ENCODE assay signal across 12 mouse cellular contexts in the genomic region with DNA sequence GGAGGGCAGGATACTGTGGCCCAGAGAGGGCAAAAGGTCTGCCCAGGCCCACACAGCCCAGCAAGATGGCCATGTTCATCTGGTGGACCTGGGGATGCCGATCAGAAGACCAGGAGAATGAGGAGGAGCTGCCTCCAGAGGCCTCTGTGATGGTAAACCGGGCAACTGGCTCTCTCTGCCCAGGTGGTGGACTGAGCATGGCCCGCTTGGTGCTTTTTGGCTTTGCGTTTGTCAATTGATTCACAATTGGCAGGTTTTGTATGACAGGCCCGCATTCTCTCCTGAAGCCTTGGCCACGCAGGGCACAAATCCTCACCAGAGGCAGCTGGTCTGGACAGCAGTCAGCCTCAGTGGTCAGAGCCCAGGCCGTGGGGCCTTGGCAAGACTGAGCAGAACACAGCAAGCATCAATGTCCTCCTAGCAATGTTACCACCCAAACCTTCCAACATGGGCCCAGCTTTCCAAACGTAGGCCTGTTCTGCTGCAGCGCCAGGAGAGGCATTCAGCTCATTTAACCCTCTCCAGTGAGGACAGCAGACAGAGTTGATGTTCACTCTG. TPM values are rescaled to one million over a fixed set of nuclear protein-coding genes. Genes with fewer than 3 reads are reported as not detected.
A peak's percentile ranks its signal among the peaks of the same experiment; 100 is the strongest.
DNase-seq lines count a peak whose midpoint lies in the region; ATAC-seq lines count a peak whose summit lies in the region.
"Had no signal": no experiment of that assay in that cellular context is flagged by ENCODE, and none has a peak within 500 bp of the region (broad histone marks: within the 10 kb centered on the region; RNA-seq: fewer than 3 reads in every experiment).

No protein-coding gene starts in this region.

- H3K27ac ChIP-seq in heart, embryonic 15.5 days = no peak overlapping the region
- peak overlapping the region; percentile 98; the same call in 1 of the 2 replicates for H3K27ac ChIP-seq in embryonic facial prominence, embryonic 10.5 days (replicated peaks)
- peak overlapping the region; percentile 100; the same call in 1 of the 2 replicates for H3K27ac ChIP-seq in midbrain, embryonic 10.5 days (replicated peaks)
- H3K27ac ChIP-seq: liver, embryonic 14.5 days had no signal

- 0 out of 2 replicates have a peak, but pooled peaks cover 4% of the 10 kb centered on the region for H3K36me3 ChIP-seq in heart, embryonic 15.5 days
- H3K36me3 ChIP-seq in embryonic facial prominence, embryonic 10.5 days (replicated peaks) = peaks cover 19% of the 10 kb centered on the region
- peaks cover 17% of the 10 kb centered on the region for H3K36me3 ChIP-seq in midbrain, embryonic 10.5 days
- H3K36me3 ChIP-seq: G1E had no signal

- H3K4me3 ChIP-seq in heart, embryonic 15.5 days = no peak overlapping the region
- H3K4me3 ChIP-seq in embryonic facial prominence, embryonic 10.5 days = peak overlapping the region; percentile 89; the same call in 1 of the 2 replicates
- H3K4me3 ChIP-seq in midbrain, embryonic 10.5 days = no peak overlapping the region

- DNase-seq in cerebellum, adult 9-11 months = peak; percentile 34
- DNase-seq in cerebellum, postnatal 4 days (ENCODE audit: low spot score in 2 of 2) = no peak
- no peak for DNase-seq in heart, postnatal 25 days (ENCODE audit: low spot score)
- DNase-seq in embryonic facial prominence, embryonic 10.5 days (ENCODE audit: low spot score) = no peak
- no peak for DNase-seq in midbrain, embryonic 10.5 days (ENCODE audit: low spot score)
- no peak for DNase-seq in retina, embryonic 14.5 days (ENCODE audit: low spot score)
- no peak for DNase-seq in c-Kit-positive CD71-positive TER-119-positive erythroid progenitor cells, embryonic 14.5 days (ENCODE audit: low spot score)
- DNase-seq: heart, postnatal 36 days; thymus, adult 2 months had no signal

- H3K27me3 ChIP-seq in heart, embryonic 15.5 days = no peaks in the 10 kb centered on the region
- 0 out of 2 replicates have a peak, but pooled peaks cover 5% of the 10 kb centered on the region for H3K27me3 ChIP-seq in embryonic facial prominence, embryonic 10.5 days (replicated peaks; ENCODE audit: low read depth, poor library complexity, severe bottlenecking)
- peaks cover 8% of the 10 kb centered on the region; the same call in 1 of the 2 replicates for H3K27me3 ChIP-seq in midbrain, embryonic 10.5 days (ENCODE audit: low read depth, poor library complexity, severe bottlenecking)

- H3K4me1 ChIP-seq in heart, embryonic 15.5 days (replicated peaks) = peaks cover 51% of the 10 kb centered on the region
- H3K4me1 ChIP-seq in embryonic facial prominence, embryonic 10.5 days = peaks cover 49% of the 10 kb centered on the region
- H3K4me1 ChIP-seq in midbrain, embryonic 10.5 days = peaks cover 55% of the 10 kb centered on the region

- ATAC-seq in heart, embryonic 15.5 days (replicated peaks; ENCODE audit: insufficient number of reproducible peaks, insufficient read depth, low FRiP score, low read depth) = no peak

- 82% methylated on average over 9 of the region's 9 CpGs for WGBS in heart, embryonic 15.5 days
- 78% methylated on average over 9 of the region's 9 CpGs for WGBS in embryonic facial prominence, embryonic 10.5 days
- WGBS in midbrain, embryonic 10.5 days = 81% methylated on average over 9 of the region's 9 CpGs

- intact Hi-C loops in heart, postnatal 25 days (cut with DNase I) = loop anchor here (2.0 kb wide), 1 partner anchor 40 kb away; a partner anchor contains a TSS

- H3K4me2 ChIP-seq in heart, embryonic 15.5 days = peak overlapping the region; percentile 70; the same call in 1 of the 2 replicates

- H3K9ac ChIP-seq in heart, embryonic 15.5 days = no peak overlapping the region

- H3K9me3 ChIP-seq in heart, embryonic 15.5 days (replicated peaks) = no peaks in the 10 kb centered on the region
- no peaks in the 10 kb centered on the region for H3K9me3 ChIP-seq in embryonic facial prominence, embryonic 10.5 days
- H3K9me3 ChIP-seq in midbrain, embryonic 10.5 days (replicated peaks) = no peaks in the 10 kb centered on the region
- H3K9me3 ChIP-seq: G1E had no signal

RNA-seq across cellular contexts. Expression of a gene that starts 12.3 kb away (rescaled TPM):
- 74.9 and 81.9 TPM in 2 replicates for polyA plus RNA-seq in heart, embryonic 15.5 days (2015; fragmentation: Nextera tagmentation; extraction: Ambion mirVana)
- total RNA-seq in heart, postnatal 25 days (2021) = 10 to 100 TPM; 48.4 to 54.0 TPM
- 143 and 156 TPM in 2 replicates for polyA plus RNA-seq in embryonic facial prominence, embryonic 10.5 days (2016; fragmentation: Nextera tagmentation; extraction: Ambion mirVana)
- polyA plus RNA-seq in midbrain, embryonic 10.5 days (2016; fragmentation: Nextera tagmentation; extraction: Ambion mirVana) = 128 and 162 TPM in 2 replicates
- polyA plus RNA-seq: G1E had no signal

RNA-seq across cellular contexts. Expression of a gene that starts 39.7 kb away (rescaled TPM):
- polyA plus RNA-seq in heart, embryonic 15.5 days (2015; fragmentation: Nextera tagmentation; extraction: Ambion mirVana) = 58.3 and 83.8 TPM in 2 replicates
- 10 to 100 TPM; 43.0 to 46.7 TPM for total RNA-seq in heart, postnatal 25 days (2021)
- polyA plus RNA-seq in embryonic facial prominence, embryonic 10.5 days (2016; fragmentation: Nextera tagmentation; extraction: Ambion mirVana) = 57.7 and 58.9 TPM in 2 replicates
- polyA plus RNA-seq in midbrain, embryonic 10.5 days (2016; fragmentation: Nextera tagmentation; extraction: Ambion mirVana) = 56.3 and 58.7 TPM in 2 replicates
